Mouse (Mus musculus): ENCODE results near the gene Arhgap24.
"Not testable (repeated sequence)": the region's sequence is repeated elsewhere in the genome, so short reads cannot be mapped to it uniquely, and the experiment has no call there.

Gene Arhgap24

DNA sequence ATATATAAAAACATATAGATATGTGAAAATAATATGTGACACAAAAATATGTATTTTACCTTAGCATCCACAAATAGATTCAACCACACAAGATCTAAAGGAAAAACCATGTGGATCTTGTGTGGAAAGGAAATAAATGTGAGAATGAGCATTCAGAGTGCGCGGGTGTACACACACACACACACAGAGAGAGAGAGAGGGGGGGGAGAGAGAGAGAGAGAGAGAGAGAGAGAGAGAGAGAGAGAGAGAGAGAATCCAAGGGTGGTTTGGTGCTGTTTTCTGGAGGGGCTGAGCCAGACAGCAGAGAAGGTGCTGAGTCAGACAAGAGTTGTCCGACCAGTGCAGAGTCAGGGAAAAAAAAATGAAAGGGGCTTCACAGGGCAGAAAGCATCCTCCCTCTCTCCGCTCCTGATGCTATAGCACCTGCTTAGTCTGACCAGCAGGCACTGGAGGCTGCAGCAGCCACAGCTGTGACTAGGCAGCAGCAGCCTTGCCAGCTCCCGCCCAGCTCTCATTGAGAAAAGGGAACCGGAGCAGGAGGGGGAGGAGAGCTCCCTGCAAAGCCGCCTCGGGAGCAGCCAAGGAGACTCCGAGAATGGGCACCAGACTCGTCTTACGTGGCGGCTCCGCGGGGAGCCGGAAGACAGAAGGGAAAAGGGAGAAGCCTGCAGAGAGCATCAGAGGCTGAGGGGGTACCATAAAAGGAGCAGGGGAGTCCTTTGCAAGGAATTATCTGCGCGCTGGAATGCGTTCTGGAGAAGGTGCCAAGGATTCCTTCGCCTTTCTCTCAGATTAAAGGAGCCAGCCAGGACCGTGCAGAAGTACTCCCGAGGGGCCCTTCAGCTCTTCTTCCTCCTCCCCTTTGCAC lies 363.8 kb downstream of the Arhgap24 start:
- in situ Hi-C loops (cut with MboI; ENCODE audit: unreplicated experiment in 2 of 2): loop anchor here in 1 of 2 experiments (5.0 kb wide), 1 partner anchor 58 kb away; no protein-coding TSS in a partner anchor

DNA sequence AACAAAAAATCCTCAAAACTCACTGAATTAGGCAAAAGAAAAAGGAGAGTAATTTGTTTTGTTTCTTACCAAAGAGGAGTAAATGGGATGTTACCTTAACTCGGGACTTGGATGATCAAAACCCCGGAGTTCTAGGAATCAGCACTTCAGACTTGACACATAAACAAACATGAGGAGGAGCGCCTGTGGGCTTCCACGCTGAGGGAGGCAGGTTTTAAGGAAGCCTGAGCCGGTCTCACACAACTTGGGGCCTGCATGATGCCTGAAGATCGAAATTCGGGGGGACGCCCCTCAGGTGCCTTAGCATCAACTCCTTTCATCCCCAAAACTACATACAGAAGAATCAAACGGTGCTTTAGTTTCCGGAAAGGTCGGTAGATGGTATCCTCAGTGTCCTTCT lies 364.6 kb downstream of the Arhgap24 start:
- in situ Hi-C loops (cut with MboI; ENCODE audit: unreplicated experiment in 2 of 2): no loop called here

DNA sequence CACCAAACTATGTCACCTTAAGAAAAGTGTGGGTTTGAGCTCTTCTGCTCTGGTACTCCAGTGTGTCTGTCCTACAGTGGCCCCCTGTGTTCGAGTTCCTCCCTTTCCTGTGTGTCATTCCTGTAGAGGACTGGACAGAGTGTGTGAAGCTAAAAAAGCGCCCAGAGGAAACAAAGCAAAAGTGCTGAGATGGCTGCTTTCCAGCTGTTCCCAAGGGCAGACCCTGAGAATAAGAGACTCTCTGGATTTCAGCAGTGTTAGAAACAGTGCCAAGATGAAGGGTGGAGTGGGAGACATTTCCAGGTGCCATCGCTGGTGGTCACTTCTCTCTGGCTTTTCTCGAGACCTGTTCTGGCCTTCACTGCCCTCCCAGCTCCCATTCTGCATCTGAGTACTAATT lies 366.7 kb downstream of the Arhgap24 start:
- in situ Hi-C loops (cut with MboI; ENCODE audit: unreplicated experiment in 2 of 2): no loop called here

DNA sequence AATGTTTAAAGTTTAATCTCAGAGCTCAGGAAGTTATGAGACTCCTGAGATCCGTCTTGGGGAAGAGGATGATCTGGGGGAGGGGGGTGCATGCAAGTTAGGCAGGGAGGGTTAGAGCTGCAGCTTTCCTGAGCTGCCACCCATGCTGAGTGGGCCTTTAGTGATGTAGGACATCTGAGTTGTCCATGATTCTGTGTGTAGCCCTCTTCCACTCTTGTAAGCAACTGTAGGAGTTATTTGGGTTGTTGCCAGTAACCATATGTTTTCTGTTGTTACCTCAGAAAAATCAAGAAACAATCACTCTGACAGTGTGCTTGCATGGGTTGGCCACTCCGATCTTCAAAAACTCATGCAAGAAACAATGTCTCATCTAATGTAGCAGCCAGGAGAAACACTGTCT lies 370.6 kb downstream of the Arhgap24 start:
- in situ Hi-C loops (cut with MboI; ENCODE audit: unreplicated experiment in 2 of 2): no loop called here

DNA sequence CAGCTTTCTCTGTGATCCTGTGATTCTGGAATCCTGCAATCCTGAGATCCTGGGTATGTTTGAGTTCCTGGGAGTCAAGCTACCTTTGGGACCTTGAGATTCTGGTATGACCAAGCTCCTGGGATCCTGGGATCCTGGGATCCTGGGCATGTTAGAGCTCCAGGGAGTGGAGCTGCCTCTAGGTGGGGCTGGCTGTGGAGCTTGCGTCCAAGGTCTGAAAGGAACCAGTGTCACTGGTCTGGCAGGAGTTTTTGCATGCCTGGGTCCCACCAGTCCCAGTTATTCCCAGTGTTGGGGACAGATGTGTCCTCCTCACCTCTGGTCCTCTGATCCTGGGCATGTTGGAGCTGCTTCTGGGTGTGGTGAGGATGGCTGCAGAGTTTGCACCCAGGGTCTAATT lies 372.6 kb downstream of the Arhgap24 start:
- in situ Hi-C loops (cut with MboI; ENCODE audit: unreplicated experiment in 2 of 2): no loop called here

DNA sequence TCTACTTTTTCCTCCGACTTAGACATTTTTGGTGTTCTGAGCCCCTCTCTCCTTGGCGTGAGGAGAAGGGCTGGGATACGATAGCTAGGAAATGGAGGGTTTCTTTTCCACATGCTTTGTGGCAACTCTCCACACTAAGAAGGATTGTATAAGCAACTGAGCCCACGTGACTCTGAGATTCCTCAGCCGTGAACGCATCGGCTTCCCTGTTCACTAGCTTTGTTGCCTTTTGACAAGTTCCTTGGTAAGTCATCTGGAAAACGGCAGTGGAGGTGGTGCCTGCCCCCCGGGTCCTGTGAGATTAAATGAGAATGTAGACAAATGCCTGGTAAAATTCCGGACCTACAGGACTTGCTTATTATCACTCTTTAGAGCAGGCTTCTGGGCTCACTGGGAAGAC lies 374.6 kb downstream of the Arhgap24 start:
- in situ Hi-C loops (cut with MboI; ENCODE audit: unreplicated experiment in 2 of 2): no loop called here

DNA sequence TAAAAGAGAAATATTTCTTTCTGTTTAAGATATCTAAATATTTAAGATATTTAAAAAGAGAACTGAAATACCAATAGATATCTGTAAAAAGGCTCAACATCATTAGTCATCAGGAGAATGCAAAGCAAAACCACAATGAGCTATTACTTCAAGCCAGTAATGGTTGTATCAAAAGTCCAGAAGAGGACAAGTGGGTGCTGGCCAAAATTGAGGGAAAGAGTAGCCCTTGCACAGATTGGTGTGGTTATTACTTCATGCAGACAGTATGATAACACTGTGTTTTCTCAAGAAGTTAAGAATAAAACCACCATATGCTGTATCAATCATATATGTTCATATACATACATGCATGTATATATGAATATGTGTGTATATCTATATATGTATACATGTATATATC lies 376.9 kb downstream of the Arhgap24 start:
- in situ Hi-C loops (cut with MboI; ENCODE audit: unreplicated experiment in 2 of 2): no loop called here

DNA sequence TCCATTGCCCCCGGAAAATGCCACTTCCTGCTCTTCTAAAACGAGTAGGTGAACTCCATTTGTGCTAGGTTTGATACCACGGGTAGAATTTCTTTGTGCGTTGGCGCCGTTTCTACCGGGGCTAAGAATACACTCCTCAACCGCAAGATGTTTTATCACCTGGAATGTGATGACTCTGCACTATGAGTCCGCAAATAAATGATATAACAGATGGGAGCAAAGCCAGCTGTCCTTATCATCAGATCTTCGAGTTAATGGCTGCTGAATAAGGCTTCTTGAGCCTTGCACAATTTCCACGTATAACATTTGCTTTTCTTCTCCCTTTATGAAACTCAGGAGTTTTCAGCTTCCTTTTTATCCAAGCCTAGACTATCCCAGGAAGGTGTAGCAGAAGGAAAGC lies 378.6 kb downstream of the Arhgap24 start:
- in situ Hi-C loops (cut with MboI; ENCODE audit: unreplicated experiment in 2 of 2): no loop called here

DNA sequence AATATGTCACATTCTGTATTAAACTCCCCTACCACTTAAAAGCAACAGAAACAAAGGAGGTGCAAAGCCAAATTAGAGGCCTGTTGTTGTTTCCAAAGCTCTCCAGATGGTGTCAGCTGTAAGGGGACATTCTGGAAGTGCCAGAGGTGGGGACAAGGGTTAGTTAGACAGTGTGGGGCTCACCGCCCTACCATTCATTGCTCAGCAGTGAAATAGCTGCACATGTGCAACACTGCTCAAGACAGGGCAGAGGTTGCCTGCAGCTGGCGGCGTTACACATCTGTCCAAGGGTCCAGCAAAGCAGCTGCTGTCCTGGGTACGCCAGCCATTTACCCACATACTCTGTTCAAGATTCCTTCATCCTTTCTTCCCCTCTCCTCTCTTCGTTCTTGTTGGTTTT lies 387.0 kb downstream of the Arhgap24 start:
- in situ Hi-C loops (cut with MboI; ENCODE audit: unreplicated experiment in 2 of 2): loop anchor here in 1 of 2 experiments (5.0 kb wide), 1 partner anchor 661 kb away; no protein-coding TSS in a partner anchor

DNA sequence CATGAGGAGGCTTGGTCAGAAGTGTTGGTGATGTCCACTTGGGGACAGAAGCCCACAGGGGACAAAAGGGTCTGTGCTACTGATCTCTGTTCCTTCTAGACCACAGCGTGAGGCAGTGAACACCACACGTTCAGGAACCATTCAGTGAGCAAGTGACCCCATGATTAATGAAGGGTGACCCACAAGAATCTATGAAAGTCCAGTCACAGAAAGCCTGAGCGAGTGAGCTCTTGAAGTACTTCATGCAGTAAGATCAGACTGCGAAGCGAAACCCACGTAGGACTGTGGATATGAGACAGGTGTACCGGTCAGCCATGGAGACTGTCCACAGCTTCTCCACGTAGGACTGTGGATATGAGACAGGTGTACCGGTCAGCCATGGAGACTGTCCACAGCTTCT lies 391.8 kb downstream of the Arhgap24 start:
- in situ Hi-C loops (cut with MboI; ENCODE audit: unreplicated experiment in 2 of 2): not testable (repeated sequence)

DNA sequence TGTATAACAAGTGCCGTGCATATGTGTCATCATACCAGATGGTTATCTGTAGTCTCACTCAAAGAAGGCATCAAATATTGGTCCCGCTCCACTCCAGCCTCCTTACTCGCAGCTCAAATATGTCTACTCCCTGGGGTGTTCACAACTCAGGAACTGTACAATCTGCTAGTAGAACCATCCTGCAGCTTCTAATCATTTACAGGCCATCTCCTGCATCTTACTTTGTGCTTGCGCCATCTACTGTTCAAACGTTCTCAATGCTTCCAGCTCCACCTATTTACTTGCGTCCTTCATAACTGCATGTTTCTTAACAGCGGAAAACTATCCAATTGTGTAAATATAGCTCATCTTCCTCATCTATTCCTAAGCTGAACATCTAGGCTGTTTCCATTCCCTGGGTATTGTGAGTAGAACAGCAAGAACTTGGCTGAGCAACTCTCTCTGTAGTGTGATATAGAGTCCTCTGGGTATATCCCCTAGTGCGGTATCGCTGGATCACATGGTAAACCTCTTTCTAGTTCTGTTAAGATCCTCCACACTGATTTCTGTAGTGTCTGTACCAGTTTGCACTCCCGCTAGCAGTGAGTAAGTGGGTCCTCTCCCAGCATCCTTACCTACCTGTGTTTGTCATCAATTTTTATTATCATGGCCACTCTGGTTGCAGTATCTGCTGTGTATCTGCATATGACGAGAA lies 393.6 kb downstream of the Arhgap24 start:
- in situ Hi-C loops (cut with MboI; ENCODE audit: unreplicated experiment in 2 of 2): no loop called here

DNA sequence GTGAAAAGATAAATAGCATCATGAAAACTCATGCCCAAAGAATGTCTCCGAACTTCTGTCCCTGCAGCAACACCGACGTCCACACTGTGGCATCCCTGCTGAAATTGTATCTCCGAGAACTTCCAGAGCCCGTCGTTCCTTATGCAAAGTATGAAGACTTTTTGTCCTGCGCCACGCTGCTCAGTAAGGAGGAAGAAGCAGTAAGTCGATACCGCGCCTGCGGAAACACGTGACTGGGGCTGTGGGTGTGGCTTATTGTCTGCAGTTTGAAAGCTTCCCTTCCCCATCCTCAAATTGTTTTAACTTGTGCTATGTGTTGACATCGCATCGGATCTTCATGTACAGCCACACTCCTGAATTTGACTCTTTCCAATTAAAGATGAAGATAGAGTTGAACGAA lies 394.4 kb downstream of the Arhgap24 start:
- in situ Hi-C loops (cut with MboI; ENCODE audit: unreplicated experiment in 2 of 2): no loop called here

DNA sequence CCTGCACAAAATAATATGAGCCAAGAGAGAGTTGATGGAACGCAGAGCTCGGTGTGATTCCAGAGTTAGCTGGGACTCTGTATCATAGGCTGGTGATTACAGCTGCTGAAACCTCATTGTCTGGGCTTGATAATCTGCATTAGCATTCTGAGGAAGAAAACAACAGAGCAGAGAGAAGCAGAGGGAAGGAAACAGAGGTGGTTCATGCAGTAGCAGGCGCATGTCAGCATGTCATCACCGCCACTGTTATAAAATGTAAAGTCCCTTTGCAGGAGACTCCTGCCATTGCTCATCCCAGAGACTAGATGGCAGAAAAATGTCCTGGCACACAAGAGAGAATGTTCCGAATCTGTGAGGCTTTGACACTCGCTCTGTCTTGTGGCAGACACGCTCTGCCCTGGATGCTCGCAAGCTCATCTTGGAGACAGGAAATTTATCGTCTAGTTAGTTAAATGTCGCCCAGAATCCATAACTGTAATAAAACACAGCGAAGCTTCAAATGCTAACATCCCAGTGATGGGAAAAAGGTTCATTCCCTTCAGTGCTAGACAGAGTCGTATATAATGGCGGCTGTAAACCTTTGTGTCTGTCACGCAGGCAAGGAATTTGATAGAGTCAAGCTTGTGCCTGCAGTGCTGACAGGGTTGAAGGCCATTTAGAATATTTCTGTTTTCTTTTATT lies 407.4 kb downstream of the Arhgap24 start:
- in situ Hi-C loops (cut with MboI; ENCODE audit: unreplicated experiment in 2 of 2): no loop called here

DNA sequence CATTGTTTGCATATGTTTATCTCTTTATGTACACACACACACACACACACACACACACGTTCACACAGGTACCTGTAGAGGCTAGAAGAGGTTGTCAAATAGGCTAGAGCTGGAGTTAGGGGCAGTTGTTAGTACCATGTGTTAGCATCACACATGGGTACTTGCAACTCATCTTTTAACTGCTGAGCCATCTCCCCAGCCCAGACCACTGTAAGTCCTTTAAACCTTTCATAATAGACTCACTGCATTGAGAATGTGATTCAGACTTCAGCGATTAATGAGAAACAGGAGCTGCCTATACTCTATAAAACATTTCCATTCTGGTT lies 407.9 kb downstream of the Arhgap24 start:
- in situ Hi-C loops (cut with MboI; ENCODE audit: unreplicated experiment in 2 of 2): no loop called here

DNA sequence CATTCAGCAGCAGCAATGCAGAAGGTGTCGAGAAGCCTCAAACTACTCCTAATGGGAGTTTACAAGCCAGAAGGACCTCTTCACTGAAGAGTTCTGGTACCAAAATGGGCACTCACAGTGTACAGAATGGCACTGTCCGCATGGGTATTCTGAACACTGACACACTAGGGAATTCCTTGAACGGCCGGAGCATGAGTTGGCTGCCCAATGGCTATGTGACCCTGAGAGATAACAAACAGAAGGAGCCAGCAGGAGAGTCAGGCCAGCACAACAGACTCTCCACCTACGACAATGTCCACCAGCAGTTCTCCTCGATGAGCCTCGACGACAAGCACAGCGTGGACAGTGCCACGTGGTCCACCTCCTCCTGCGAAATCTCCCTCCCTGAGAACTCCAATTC lies 411.0 kb downstream of the Arhgap24 start:
- in situ Hi-C loops (cut with MboI; ENCODE audit: unreplicated experiment in 2 of 2): no loop called here

DNA sequence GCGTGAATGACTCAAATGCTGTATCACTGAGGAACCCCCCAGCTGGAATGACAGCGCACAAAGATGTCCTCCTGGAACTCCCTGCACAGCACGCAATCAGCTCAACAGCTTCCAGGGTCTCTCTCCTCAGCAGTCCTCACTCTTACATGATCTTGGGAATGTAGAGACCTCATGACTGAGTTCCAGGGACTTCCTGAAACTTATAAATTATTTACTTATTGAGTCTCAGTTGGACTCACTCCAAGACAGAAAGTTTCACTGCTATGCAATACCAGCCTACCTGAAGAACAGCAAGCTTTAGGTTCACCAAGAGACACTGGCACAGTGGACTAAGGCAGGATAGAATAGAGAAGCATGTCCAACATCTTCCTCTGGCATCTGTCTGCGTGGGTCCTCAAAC lies 417.1 kb downstream of the Arhgap24 start:
- in situ Hi-C loops (cut with MboI; ENCODE audit: unreplicated experiment in 2 of 2): no loop called here

DNA sequence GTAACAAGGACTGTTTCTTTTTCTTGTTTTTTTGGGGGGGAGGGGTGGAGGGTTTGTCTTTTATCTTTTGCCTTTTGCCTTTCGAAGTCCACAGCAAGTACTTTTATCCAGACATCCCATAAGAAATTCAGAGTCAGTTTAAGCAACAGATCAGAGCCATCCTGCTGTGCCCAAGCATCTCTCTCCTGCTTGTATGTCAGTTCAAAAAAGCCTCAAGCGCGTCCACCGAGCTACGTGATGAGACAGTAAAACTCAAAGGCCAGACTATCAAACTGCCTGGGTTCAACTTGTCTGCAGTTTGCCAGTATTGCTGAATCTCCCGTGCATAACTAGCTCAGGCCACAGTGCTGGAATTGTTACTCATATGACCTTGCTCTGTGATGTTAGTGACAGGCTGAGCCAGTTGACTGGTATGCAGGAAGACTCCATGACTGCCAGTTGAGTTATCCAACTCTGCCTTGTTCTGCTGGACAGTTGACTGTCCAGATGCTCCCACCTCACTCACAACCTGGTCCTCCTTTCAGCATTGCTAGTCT lies 418.6 kb downstream of the Arhgap24 start:
- in situ Hi-C loops (cut with MboI; ENCODE audit: unreplicated experiment in 2 of 2): no loop called here

DNA sequence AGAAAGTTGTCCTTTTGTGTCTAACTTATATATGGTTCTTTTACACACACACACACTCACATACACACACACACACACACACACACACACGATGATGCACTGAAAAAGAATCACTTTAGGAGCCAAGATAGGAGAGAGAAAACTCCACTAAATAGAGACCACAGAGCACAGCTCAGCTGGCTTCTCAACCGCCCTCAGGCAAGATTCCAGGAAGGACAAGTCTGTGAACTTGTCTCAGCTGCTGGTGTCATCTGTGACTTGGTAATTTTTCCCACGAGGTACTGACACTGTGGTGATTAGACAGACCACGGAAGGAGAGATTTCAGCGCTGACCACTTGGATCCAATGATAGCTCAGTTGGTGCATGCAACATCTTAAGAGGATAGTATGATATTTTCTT lies 420.0 kb downstream of the Arhgap24 start:
- in situ Hi-C loops (cut with MboI; ENCODE audit: unreplicated experiment in 2 of 2): no loop called here

DNA sequence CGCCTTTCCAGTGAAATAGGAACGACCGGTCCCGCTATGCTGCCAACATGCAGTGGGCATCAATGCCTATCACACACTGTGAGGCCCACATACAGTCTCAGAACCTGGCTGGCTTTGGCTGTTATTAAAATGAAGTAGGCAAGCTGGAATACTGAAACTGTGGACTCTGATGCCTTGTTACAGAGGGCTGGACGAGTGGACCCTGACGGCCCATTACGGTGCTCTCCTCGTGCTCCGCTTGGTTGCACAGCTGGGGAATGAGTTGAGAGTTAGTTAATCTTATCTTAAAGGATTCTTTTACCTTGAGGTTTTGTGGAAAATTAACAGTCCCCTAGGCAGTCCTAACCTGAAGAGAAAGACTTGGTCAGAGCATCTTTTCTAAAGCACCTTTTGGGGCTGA lies 422.3 kb downstream of the Arhgap24 start:
- in situ Hi-C loops (cut with MboI; ENCODE audit: unreplicated experiment in 2 of 2): no loop called here

DNA sequence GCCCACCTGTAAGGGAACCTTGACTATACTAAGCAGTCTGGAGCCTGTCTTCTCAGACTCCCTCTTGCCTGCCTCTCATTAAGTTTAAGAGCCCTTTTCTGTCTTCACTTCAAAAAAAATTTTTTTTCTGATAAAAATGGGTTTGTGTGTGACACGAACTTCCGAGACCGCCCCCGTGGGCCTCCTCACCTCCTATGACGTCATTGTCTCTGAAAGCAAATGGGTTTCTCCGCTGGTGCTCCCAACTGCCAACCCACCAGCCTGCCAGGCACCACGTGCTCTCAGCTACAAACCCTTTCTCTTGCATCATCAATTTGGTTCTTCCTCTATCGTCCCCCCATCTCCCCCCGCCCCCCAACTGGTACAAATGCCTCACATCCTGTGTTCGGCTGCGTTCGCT lies 422.9 kb downstream of the Arhgap24 start:
- in situ Hi-C loops (cut with MboI; ENCODE audit: unreplicated experiment in 2 of 2): no loop called here

DNA sequence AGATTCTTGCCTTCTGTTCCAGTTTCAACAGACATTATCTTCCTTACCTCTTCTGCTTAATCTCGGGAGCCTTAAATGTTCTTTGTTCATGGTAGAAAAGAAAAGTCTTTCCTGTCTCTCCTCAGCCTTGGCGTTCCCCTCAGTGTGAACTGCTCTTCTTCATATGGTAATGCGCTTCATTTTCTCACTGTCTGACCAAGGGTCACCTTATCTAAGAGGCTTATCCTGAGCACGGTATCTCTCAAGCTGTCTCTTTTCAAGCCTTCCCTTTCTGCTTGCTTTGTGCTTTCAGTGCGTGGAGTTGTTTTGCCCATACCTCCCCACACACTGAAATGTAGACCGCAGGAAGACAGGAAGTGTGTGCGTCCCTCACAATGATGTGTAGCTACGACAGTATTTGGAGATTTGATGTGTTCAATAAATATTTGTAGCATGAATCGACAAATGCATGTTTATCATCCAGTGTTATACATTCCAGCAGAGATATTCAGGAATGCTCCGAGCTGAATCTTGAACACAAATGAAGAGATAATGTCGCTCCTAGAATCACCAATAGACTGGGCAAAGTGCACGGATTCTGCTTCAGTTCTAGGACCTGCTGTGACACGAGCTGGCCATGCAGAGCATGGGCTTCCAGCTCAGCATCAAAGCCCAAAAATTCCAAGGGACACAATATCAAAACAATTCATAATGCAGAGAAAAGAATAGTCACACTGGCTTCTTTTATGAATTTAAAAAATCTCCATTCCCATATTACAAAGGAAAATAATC lies 424.4 kb downstream of the Arhgap24 start:
- in situ Hi-C loops (cut with MboI; ENCODE audit: unreplicated experiment in 2 of 2): no loop called here

Measured in v-Abl transformed pro-B cells (cell line).